Mouse (Mus musculus): ENCODE results near the gene Foxo3. TPM values are rescaled to one million over a fixed set of nuclear protein-coding genes. Genes with fewer than 3 reads are reported as not detected.

Foxo3 gene
- polyA plus RNA-seq, 2 experiments = 10.8 to 16.6 TPM

DNA sequence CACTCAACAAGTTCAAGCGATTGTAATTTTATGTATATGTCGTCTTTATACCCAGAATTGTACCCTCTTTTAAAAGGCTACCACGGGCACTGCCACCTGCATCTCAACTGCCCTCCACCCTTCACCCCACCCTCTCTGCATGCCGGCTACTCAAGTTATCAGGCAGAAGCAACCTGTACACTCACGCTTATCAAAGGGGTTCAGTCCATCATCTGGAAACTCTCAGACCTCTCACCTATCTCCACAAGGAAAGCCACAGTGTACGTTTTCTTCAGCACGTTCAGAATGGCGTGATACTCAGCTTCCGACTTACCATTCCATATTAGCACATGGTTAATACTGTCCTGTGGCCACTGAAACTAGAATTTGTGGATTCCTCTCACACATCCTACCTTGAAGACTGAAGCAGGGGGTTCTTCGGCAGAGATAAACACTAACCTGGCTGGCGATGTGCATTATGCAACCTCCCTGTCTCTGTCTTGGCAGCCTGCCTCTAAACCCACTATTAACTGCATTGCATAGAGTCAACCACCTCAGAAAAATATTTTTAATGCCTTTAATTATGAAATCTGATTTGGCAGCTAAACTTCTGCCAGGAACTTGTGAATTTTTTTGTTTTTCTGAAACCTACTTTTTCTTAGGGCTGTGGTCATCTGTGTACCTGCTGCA, 11.4 kb downstream of the Foxo3 start:
- peaks cover 44% of the 10 kb centered on the region for H3K36me3 ChIP-seq (ENCODE audit: control insufficient read depth, insufficient read depth, low read length)
- H3K4me1 ChIP-seq (ENCODE audit: control insufficient read depth, insufficient read depth, low read length) = peaks cover 7% of the 10 kb centered on the region
- no peak for ATAC-seq (ENCODE audit: low FRiP score, low read depth)
- H3K27ac ChIP-seq (replicated peaks; ENCODE audit: low read depth, low read length) = no peak overlapping the region
- DNase-seq (ENCODE audit: low spot score) = no peak
- 88% methylated on average over 11 of the region's 11 CpGs for WGBS
- TF ChIP-seq POLR2A (IDR thresholded peaks at IDR 0.05; ENCODE audit: borderline replicate concordance, extremely low read depth, insufficient read depth, insufficient read length) = no peak
- no peak overlapping the region for H3K4me2 ChIP-seq (replicated peaks; ENCODE audit: low read depth, low read length, severe bottlenecking)
- no peaks in the 10 kb centered on the region for H3K27me3 ChIP-seq (ENCODE audit: control insufficient read depth, insufficient read depth, low read length)
- H3K4me3 ChIP-seq (replicated peaks; ENCODE audit: low read length) = no peak overlapping the region
- H3K9ac ChIP-seq (ENCODE audit: low read depth, low read length, severe bottlenecking) = no peak overlapping the region
- H3K9me3 ChIP-seq (ENCODE audit: control insufficient read depth, low read length) = no peaks in the 10 kb centered on the region

- TF ChIP-seq POLR2A (IDR thresholded peaks at IDR 0.05; ENCODE audit: borderline replicate concordance, extremely low read depth, insufficient read depth, insufficient read length) = no peak
- ATAC-seq (ENCODE audit: low FRiP score, low read depth) (no peak), DNase-seq (ENCODE audit: low spot score) (no peak)
- no peaks in the 10 kb centered on the region for H3K27me3 ChIP-seq (ENCODE audit: control insufficient read depth, insufficient read depth, low read length)
- 73% methylated on average over 5 of the region's 5 CpGs for WGBS
- H3K4me2 ChIP-seq (replicated peaks; ENCODE audit: low read depth, low read length, severe bottlenecking) = no peak overlapping the region
- H3K9me3 ChIP-seq (ENCODE audit: control insufficient read depth, low read length) = no peaks in the 10 kb centered on the region
- H3K9ac ChIP-seq (ENCODE audit: low read depth, low read length, severe bottlenecking) = no peak overlapping the region
- no peaks in the 10 kb centered on the region for H3K4me1 ChIP-seq (ENCODE audit: control insufficient read depth, insufficient read depth, low read length)
- H3K36me3 ChIP-seq (ENCODE audit: control insufficient read depth, insufficient read depth, low read length) = peaks cover 36% of the 10 kb centered on the region
- H3K27ac ChIP-seq (replicated peaks; ENCODE audit: low read depth, low read length) = no peak overlapping the region
- no peak overlapping the region for H3K4me3 ChIP-seq (replicated peaks; ENCODE audit: low read length)
Measured at GRCm38 (mm10) chr10:42264195-42264594, 12.4 kb downstream of the Foxo3 start.

- H3K36me3 ChIP-seq (ENCODE audit: control insufficient read depth, insufficient read depth, low read length) = peaks cover 31% of the 10 kb centered on the region
- WGBS = 57% methylated on average over 8 of the region's 8 CpGs
Measured at GRCm38 (mm10) chr10:42263701-42264100, 12.9 kb downstream of the Foxo3 start.

GRCm38 (mm10) chr10:42262061-42262460, 14.5 kb downstream of the Foxo3 start:
- Histone ChIP-seq H3K4me1 (ENCODE audit: control insufficient read depth, insufficient read depth, low read length) (no peaks in the 10 kb centered on the region), H3K9ac (ENCODE audit: low read depth, low read length, severe bottlenecking) (no peak overlapping the region), H3K9me3 (ENCODE audit: control insufficient read depth, low read length) (no peaks in the 10 kb centered on the region), H3K27ac (replicated peaks; ENCODE audit: low read depth, low read length) (no peak overlapping the region), H3K27me3 (ENCODE audit: control insufficient read depth, insufficient read depth, low read length) (no peaks in the 10 kb centered on the region), H3K4me2 (replicated peaks; ENCODE audit: low read depth, low read length, severe bottlenecking) (no peak overlapping the region), H3K36me3 (ENCODE audit: control insufficient read depth, insufficient read depth, low read length) (peaks cover 23% of the 10 kb centered on the region), H3K4me3 (replicated peaks; ENCODE audit: low read length) (no peak overlapping the region)
- TF ChIP-seq POLR2A (IDR thresholded peaks at IDR 0.05; ENCODE audit: borderline replicate concordance, extremely low read depth, insufficient read depth, insufficient read length) = no peak
- DNase-seq (ENCODE audit: low spot score) (no peak), ATAC-seq (ENCODE audit: low FRiP score, low read depth) (no peak)
- WGBS = 92% methylated on average over 3 of the region's 3 CpGs

More at GRCm38 (mm10) chr10:42263701-42264100, 12.9 kb downstream of the Foxo3 start:
- Histone ChIP-seq H3K4me1 (ENCODE audit: control insufficient read depth, insufficient read depth, low read length) (no peaks in the 10 kb centered on the region), H3K27me3 (ENCODE audit: control insufficient read depth, insufficient read depth, low read length) (no peaks in the 10 kb centered on the region), H3K4me2 (replicated peaks; ENCODE audit: low read depth, low read length, severe bottlenecking) (no peak overlapping the region), H3K4me3 (replicated peaks; ENCODE audit: low read length) (no peak overlapping the region), H3K9me3 (ENCODE audit: control insufficient read depth, low read length) (no peaks in the 10 kb centered on the region), H3K9ac (ENCODE audit: low read depth, low read length, severe bottlenecking) (no peak overlapping the region), H3K27ac (replicated peaks; ENCODE audit: low read depth, low read length) (no peak overlapping the region)
- ATAC-seq (ENCODE audit: low FRiP score, low read depth) (no peak), DNase-seq (ENCODE audit: low spot score) (no peak)
- TF ChIP-seq POLR2A (IDR thresholded peaks at IDR 0.05; ENCODE audit: borderline replicate concordance, extremely low read depth, insufficient read depth, insufficient read length) = no peak

GRCm38 (mm10) chr10:42261103-42261502, 15.5 kb downstream of the Foxo3 start:
- TF ChIP-seq POLR2A (IDR thresholded peaks at IDR 0.05; ENCODE audit: borderline replicate concordance, extremely low read depth, insufficient read depth, insufficient read length) = no peak
- Histone ChIP-seq H3K4me1 (ENCODE audit: control insufficient read depth, insufficient read depth, low read length) (no peaks in the 10 kb centered on the region), H3K9ac (ENCODE audit: low read depth, low read length, severe bottlenecking) (no peak overlapping the region), H3K4me3 (replicated peaks; ENCODE audit: low read length) (no peak overlapping the region), H3K4me2 (replicated peaks; ENCODE audit: low read depth, low read length, severe bottlenecking) (no peak overlapping the region), H3K36me3 (ENCODE audit: control insufficient read depth, insufficient read depth, low read length) (peaks cover 13% of the 10 kb centered on the region), H3K27ac (replicated peaks; ENCODE audit: low read depth, low read length) (no peak overlapping the region), H3K27me3 (ENCODE audit: control insufficient read depth, insufficient read depth, low read length) (no peaks in the 10 kb centered on the region), H3K9me3 (ENCODE audit: control insufficient read depth, low read length) (no peaks in the 10 kb centered on the region)
- ATAC-seq (ENCODE audit: low FRiP score, low read depth) = no peak
- 88% methylated on average over 8 of the region's 8 CpGs for WGBS
- no peak for DNase-seq (ENCODE audit: low spot score)

All from limb, embryonic 14.5 days (tissue).